Mouse (Mus musculus) cortical plate, adult 2 months (tissue): ENCODE measurements around the gene Fsip1. TPM values are rescaled to one million over a fixed set of nuclear protein-coding genes. Genes with fewer than 3 reads are reported as not detected.

Experiments
- H3K27ac ChIP-seq: fragments of 200-500 bp; 2 replicates; pipeline ENCODE4 v1.5.1; 2012; ENCODE audit warnings: low read length, control low read depth, inconsistent platforms; ENCODE audit not compliant: insufficient read depth
- H3K4me1 ChIP-seq: fragments of 200-500 bp; 2 replicates; pipeline ENCODE4 v1.6.1; 2011; ENCODE audit warnings: low read length; ENCODE audit not compliant: control insufficient read depth, insufficient read depth
- H3K4me3 ChIP-seq: fragments of 200-500 bp; 2 replicates; pipeline ENCODE4 v1.5.1; 2011; ENCODE audit warnings: mild to moderate bottlenecking, low read length, control low read depth; ENCODE audit not compliant: insufficient read depth
- CTCF ChIP-seq: fragments of 200-500 bp; IDR thresholded peaks from 2 replicates; pipeline ENCODE4 v1.5.1; 2011; ENCODE audit warnings: mild to moderate bottlenecking, control low read depth, low read length; ENCODE audit not compliant: insufficient read depth; ENCODE audit errors: extremely low read depth
- POLR2A ChIP-seq: fragments of 200-500 bp; IDR thresholded peaks from 2 replicates; pipeline ENCODE4 v1.6.1; 2011; ENCODE audit warnings: mild to moderate bottlenecking, low read length, control low read depth; ENCODE audit not compliant: insufficient read depth; ENCODE audit errors: extremely low read depth
- polyA plus RNA-seq: library from polyadenylated mRNA; depleted of rRNA; stranded (reverse); fragments of >200 nt; gene quantifications from 2 replicates; pipeline ENCODE4 v1.2.3, GENCODE M21; 2012

Gene Fsip1
- polyA plus RNA-seq, 1 experiment: 0.65 TPM

DNA sequence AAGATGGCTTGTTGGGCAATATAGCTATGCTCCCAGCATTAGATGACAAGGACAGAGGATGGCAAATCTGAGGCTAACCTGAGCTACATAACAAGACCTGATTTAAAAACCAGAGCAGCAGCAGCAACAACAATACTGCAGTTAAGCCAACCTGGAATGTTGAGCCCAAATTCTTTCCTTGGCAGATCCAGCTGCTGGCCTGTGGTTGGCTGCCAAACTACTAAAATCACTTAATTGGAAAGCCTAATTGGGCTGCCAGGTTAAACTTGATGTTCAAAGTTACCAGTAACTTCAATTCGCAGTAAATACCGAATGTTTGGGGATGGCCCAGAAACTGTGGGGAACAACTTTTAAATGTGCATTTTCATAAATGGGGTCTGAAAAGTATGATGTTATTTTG lies 74.6 kb downstream of the Fsip1 start:
- TF ChIP-seq CTCF (no peak), POLR2A (no peak)
- no peak overlapping the region for H3K27ac ChIP-seq
- H3K4me3 ChIP-seq: no peak overlapping the region
- no peaks in the 10 kb centered on the region; the same call in 1 of the 2 replicates for H3K4me1 ChIP-seq

GRCm38 (mm10) chr2:118179873-118180585 lies 76.7 kb downstream of the Fsip1 start:
- Histone ChIP-seq H3K4me1 (no peaks in the 10 kb centered on the region; the same call in 1 of the 2 replicates), H3K27ac (no peak overlapping the region), H3K4me3 (no peak overlapping the region)
- no peak for TF ChIP-seq CTCF
- no peak for TF ChIP-seq POLR2A

DNA sequence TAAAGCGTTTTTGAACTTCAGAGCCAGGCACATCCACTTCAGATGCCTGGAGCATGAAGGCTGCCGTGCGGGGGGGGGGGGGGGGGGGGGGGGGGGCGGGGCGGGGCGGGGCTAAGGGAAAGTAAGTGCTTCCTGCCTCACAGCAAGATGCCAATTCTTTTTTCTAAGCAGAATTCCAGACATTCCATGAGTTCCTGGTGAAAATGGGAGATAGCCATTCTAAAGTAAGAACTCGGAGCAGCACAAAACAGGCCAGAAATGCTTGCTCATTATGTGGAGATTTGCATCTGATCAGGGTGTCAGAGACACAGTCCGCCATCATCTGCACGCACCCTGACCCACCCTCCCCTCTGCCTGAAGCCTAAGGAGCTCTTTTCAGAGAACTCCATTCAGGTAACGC lies 77.3 kb downstream of the Fsip1 start:
- no peak overlapping the region for H3K4me3 ChIP-seq

DNA sequence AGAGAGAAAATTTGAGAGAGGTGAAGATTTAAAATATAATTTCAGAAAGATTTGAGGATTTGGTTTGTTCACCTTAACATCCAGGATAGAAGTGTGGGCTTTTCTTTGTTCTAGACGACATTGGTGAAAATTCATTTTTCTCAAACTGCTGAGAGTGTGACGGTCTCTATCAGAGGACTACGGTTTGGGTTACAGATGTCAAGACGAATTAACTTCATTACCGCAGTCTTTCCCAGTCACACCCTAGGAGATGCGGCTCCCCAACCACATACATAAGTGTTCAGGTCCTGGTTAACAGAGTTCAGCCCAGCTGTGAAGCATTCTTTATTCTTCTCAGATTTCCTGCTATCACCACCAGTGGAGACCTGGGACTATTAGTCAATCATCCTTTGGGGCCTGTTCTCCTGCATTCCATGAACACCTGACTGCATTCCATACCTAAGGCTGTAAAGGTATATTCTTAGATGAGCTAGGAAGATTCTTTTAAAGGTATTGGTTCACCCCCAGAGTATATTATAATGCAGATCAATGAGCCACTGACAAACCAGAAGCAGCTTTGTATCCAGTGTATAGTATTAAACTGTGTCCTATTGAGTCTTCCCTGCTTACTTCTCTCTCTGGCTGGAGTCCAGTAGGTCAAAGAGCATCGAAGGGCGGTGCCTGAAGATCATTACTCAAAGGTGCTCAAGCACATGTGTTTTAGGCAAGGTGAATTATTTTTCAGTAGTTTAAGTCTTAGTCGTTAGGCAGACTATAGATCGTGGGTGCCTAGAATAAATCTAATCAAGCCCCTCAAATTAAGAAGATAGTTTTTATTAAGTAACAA lies 82.0 kb downstream of the Fsip1 start:
- Histone ChIP-seq H3K4me3 (no peak overlapping the region), H3K27ac (no peak overlapping the region), H3K4me1 (no peaks in the 10 kb centered on the region; the same call in 1 of the 2 replicates)
- TF ChIP-seq POLR2A (no peak), CTCF (no peak)

More for the DNA sequence above, 77.3 kb downstream of the Fsip1 start:
- TF ChIP-seq CTCF (no peak), POLR2A (no peak)
- Histone ChIP-seq H3K27ac (no peak overlapping the region), H3K4me1 (no peaks in the 10 kb centered on the region; the same call in 1 of the 2 replicates)

- Histone ChIP-seq H3K27ac (no peak overlapping the region), H3K4me3 (no peak overlapping the region), H3K4me1 (no peaks in the 10 kb centered on the region)
- TF ChIP-seq POLR2A (no peak), CTCF (no peak)
Observed at GRCm38 (mm10) chr2:118168225-118168624, 88.5 kb downstream of the Fsip1 start.

GRCm38 (mm10) chr2:118167731-118168130 lies 89.0 kb downstream of the Fsip1 start:
- TF ChIP-seq CTCF (no peak), POLR2A (no peak)
- Histone ChIP-seq H3K4me3 (no peak overlapping the region), H3K27ac (no peak overlapping the region), H3K4me1 (no peaks in the 10 kb centered on the region)

- Histone ChIP-seq H3K4me3 (no peak overlapping the region), H3K4me1 (no peaks in the 10 kb centered on the region)
- TF ChIP-seq CTCF: no peak
- no peak for TF ChIP-seq POLR2A
Observed at GRCm38 (mm10) chr2:118165691-118166090, 91.1 kb downstream of the Fsip1 start.

GRCm38 (mm10) chr2:118164137-118164536 lies 92.6 kb downstream of the Fsip1 start:
- TF ChIP-seq POLR2A (no peak), CTCF (no peak)
- Histone ChIP-seq H3K4me1 (no peaks in the 10 kb centered on the region), H3K27ac (no peak overlapping the region), H3K4me3 (no peak overlapping the region)

More at GRCm38 (mm10) chr2:118165691-118166090, 91.1 kb downstream of the Fsip1 start:
- H3K27ac ChIP-seq: no peak overlapping the region

DNA sequence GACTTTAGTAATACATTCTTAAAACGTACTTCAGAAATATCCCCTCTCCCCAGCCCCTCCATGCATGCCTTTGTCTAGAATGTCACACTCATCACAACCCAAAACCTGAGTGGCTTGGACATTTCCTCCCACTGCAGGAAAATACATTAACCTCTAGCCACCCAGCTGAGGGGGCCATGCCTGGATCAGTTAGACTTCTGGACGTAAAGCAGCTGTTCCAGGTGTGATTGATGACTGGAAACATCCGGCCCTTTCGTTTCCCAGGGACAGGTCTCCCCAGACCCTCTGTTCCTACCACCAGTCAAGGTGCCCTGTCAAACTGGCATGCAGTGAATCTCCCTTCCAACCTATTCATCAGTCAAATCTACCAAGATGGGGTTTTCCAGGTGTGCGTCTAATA lies 94.3 kb downstream of the Fsip1 start:
- H3K4me3 ChIP-seq: no peak overlapping the region
- no peak overlapping the region for H3K27ac ChIP-seq
- TF ChIP-seq CTCF (no peak), POLR2A (no peak)
- H3K4me1 ChIP-seq: no peaks in the 10 kb centered on the region

DNA sequence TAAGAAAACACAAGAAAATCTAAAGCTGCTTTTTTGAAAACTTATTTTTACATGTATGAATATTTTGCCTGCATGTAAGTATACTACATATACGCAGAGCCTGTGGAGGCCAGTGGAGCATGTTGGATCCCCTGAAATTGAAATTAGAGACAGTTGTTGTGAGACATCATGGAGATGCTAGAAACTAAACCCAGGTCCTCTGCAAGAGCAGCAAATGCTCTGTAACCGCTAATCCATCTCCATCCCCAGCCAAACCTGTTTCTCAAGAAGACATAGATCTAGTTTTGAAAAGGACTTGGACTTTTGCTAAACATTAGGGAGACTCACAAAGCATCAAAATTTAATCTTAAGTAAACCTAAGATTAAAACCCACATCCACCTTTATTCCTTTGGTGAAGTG lies 95.8 kb downstream of the Fsip1 start:
- TF ChIP-seq POLR2A: no peak
- TF ChIP-seq CTCF: no peak
- H3K27ac ChIP-seq: no peak overlapping the region

More for the DNA sequence above, 95.8 kb downstream of the Fsip1 start:
- Histone ChIP-seq H3K4me1 (no peaks in the 10 kb centered on the region), H3K4me3 (no peak overlapping the region)
